Mouse (Mus musculus) thymus, postnatal 25 days (tissue): Measurements from ENCODE around the gene 9830107B12Rik.
"Not testable (repeated sequence)": the region's sequence is repeated elsewhere in the genome, so short reads cannot be mapped to it uniquely, and the experiment has no call there.

Experiments used
- DNase-seq: peaks from one replicate; pipeline ENCODE4 v3.0.0; 2022

The 9830107B12Rik gene

DNA sequence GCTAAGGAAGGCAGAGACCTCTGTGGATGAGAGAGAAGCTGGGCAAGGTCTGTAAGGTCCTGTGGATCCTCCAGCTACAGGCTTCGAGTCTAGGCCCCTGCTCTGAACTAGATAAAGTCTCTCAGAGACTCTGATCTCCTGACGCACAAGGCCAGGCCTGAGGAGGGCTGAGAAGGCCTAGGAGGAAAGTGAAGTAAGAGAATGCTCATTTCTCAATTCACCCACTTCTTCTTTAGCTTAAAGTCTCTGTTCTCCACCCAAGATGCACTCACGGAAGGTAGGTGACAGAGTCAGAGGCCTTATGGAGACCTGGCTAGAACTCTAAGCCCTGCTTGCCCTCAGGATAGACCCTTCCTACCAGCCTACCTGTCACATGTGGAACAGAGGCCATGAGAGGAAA, at the start of gene 9830107B12Rik:
9830107B12Rik (minus strand) TSS at position 149 of the 400 bp plus-strand sequence.
- DNase-seq = no peak

DNA sequence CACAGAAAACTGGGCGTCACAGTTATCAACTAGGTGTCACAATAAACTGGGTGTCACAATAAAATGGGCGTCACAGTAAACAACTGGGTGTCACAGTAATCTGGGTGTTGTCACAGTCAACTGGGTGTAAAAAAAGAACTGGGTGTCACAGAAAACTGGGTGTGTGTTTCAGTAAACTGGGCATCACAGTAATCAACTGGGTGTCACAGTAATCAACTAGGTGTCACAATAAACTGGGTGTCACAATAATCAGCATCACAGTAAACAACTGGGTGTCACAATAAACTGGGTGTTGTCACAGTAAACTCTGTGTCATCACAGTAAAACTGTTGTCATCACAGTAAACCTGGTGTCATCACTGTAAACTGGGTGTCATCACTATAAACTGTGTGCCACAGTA, 46.3 kb upstream of the 9830107B12Rik start:
- no peak for DNase-seq

DNA sequence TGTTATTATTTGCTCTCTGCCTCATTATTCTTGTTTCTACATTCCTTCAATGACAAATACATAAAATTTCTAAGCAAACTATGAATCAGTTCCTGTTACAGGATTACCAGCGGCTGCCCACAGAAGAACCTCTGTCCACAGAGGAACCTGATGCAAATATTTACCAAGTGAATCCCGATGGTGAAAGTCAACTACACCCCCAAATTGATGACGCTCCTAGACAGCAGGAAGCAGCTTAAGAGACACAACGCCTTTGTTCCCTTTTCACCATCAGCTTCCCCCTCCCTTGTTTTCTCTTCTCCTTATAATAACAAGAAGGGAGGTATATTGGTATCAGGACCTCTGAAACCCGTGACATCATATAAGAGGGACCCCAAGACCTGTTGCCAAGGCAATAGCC, 39.2 kb upstream of the 9830107B12Rik start:
- DNase-seq = no peak

DNA sequence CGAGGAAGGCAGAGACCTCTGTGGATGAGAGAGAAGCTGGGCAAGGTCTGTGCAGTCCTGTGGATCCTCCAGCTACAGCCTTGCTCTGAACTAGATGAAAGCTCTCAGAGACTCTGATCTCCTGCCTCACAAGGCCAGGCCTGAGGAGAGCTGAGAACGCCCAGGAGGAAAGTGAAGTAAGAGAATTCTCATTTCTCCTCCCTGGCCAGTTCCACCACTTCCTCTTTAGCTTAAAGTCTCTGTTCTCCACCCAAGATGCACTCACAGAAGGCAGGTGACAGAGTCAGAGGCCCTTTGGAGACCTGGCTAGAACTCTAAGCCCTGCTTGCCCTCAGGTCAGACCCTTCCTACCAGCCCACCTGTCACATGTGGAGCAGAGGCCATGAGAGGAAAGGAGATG, 21.0 kb upstream of the 9830107B12Rik start, which contains the start of gene A530064D06Rik:
A530064D06Rik (minus strand) TSS at position 173 of the 400 bp plus-strand sequence.
- DNase-seq = not testable (repeated sequence)

DNA sequence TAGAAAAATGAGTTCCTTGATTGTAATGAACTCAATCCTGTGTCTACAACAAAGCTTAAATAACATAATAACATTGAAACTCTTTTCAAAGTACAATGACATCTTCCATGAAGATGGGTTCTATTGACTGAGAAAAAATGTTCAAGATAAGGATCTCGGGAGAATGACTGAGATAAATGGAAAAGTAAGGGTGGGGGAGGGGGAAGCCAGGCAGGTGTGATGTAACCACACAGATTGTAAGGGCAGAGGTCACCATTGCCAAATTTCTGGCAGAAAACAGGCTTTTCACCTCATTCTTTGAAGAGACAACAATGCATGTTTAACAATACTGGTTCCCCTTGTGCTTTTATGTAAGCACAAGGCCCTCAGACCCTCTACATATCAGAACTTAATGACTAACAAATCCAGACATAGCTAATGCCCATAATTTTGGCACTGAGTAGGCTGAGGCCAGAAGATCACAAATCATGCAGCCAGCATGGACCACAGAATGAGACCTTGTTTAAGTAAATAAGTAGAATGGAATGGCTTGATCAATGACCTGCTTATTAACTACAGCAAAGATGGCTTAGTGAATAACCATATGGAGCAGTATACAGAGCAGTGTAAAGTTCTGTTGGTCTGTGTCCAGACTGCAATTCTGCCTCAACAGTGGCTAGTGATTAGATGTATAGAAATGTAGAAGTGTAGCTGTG, 11.5 kb upstream of the 9830107B12Rik start:
- no peak for DNase-seq

DNA sequence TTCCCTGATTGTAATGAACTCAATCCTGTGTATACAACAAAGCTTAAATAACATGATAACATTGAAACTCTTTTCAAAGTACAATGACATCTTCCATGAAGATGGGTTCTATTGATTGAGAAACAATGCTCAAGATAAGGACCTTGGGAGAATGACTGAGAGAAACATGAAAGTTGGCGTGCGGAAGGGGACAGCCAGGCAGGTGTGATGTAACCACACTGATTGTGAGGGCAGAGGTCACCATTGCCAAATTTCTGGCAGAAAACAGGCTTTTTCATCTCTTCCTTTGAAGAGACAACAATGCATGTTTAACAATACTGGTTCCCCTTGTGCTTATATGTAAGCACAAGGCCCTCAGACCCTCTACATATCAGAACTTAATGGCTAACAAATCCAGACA, 13.3 kb downstream of the 9830107B12Rik start:
- no peak for DNase-seq

DNA sequence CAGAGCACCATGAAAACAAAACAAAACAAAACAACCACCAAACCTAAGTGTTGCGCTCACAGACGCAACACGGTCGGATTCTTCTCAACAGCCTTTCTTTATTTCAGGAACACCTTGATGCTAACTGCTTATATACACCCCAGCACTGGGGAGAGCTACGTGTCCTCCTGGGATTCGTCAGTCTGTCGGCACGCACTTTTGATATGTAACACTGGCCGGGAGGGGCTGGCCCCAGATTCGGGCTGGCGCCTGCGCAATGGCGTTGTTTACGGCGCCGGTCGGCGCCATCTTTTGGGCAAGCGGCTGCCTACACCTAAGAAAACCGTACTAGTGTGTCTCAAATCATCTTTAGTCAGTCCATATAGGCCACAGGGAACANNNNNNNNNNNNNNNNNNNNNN, 25.6 kb downstream of the 9830107B12Rik start:
- no peak for DNase-seq

DNA sequence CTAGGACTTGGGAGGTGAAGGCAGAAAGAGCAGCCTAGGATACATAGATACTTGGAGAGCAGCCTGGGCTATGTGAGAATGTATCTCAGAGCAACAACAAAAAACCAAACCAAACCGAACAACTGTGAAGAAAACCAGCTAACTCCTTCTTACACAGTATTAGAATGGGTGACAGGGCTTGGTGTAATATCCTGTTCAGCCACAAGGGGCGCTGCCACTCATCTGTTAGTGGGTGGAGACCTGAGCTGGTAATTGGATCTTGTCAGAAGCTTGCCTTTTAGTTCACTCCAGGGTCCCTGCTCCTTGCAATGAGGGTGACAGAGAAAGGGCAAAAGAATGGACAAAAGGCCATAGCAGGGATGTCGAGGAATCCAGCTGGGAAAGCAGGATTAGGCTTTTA, 26.4 kb downstream of the 9830107B12Rik start:
- DNase-seq = peak; percentile 77

DNA sequence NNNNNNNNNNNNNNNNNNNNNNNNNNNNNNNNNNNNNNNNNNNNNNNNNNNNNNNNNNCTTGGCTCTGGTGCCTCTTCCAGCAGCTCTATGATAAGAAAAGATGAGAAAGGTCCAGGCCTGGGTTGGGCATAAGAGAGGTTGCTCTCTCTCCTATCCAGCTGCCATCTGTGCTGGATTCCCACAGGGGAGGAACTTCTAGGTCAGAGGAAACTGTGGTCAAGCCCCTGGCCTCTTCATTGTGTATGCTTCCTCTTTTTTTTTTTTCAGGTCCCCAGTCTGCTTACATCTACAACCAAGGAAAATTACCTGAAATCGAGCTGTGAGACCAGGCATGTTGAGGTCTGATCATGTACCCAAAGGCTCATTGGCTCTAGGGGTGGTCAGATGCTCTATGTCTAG, 27.5 kb downstream of the 9830107B12Rik start:
- DNase-seq = no peak

DNA sequence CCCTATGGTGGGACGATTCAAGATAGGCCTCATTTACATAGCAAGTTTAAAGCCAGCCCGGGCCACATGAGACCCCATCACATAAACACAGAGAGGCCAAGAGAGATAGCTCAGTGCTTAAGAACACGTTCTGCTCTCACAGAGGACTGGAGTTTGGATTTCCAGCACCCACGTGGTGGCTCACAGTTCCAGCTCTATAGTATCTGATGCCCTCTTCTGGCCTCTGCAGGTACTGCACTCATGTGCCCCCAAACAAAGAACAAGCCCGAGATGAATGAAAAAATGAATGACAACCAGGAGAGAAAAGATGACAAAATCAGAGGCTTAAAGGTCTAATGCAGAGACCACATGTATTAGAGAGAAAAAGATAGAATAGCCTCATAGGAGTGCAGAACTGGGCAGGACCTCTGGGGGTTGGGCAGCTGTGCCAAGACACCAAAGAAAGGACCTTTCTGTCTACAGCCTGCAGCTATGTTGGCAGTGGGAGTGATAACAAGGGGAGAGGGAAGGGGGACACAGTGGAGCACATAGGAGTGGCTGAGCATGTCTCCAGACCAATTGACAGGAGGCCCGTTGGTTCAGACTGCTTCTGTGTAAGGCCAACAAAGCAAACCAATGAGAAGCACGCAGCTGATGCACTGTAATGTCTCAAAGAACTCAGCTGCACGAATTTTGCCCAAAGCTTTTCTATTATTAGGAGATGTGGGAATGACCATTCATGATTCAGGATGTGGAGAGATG, 35.4 kb downstream of the 9830107B12Rik start:
- peak; percentile 56 for DNase-seq

DNA sequence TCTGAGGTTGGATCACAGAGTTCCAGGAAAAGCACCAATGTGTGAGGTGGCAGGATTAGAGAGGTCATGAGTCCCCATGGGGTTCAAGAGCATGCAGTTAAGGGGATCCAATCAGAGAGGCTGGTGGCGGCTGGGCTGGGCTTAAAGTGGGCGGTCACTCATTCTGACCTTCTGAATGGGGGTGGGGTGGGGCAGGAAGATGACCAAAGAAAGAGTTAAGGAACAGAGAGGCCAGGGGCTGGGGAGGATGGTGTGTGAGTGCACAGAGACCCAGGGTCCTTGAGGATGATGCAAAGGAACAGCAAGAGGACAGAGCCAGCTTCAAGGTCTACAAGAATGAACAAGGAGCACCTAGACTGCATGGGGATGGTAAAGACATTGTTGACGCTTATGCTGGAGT, 37.5 kb downstream of the 9830107B12Rik start:
- no peak for DNase-seq

DNA sequence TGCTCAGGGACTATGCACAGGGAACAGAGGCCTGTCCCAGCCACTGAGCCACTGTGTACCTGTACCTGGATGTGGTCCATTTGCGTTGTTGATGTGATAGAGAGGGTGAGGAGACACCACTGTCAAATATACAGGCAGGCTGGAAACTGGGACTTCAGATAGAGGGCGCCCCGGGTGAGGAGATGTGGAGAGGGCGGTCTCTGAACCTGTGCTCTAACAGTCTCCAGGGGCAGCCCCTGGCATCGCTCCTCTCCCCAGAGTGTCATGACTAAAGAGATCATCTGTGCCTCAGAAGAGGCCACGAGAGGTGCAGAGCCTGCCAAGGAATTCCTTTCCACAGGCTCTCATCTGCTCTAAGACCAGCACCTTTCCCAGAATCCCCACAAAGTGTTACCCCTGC, 38.2 kb downstream of the 9830107B12Rik start:
- DNase-seq = no peak

DNA sequence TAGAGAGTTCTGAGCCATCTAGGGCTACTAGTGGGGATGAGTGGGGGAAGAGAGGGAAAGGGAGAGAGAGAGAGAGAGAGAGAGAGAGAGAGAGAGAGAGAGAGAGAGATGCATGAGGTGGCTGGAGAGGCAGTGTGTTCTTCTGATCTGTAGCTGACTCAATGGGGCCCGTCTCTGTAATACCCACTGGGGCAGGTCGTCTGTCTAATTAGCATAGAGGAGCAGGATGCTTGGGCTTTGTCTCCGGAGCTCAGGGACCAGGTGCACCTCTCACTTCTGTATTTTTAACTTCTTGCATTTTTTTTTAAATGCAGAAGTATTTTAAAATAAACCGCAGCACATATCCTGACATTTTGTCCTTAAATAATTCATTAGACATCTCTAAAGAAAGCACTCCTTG, 38.7 kb downstream of the 9830107B12Rik start:
- DNase-seq = no peak

DNA sequence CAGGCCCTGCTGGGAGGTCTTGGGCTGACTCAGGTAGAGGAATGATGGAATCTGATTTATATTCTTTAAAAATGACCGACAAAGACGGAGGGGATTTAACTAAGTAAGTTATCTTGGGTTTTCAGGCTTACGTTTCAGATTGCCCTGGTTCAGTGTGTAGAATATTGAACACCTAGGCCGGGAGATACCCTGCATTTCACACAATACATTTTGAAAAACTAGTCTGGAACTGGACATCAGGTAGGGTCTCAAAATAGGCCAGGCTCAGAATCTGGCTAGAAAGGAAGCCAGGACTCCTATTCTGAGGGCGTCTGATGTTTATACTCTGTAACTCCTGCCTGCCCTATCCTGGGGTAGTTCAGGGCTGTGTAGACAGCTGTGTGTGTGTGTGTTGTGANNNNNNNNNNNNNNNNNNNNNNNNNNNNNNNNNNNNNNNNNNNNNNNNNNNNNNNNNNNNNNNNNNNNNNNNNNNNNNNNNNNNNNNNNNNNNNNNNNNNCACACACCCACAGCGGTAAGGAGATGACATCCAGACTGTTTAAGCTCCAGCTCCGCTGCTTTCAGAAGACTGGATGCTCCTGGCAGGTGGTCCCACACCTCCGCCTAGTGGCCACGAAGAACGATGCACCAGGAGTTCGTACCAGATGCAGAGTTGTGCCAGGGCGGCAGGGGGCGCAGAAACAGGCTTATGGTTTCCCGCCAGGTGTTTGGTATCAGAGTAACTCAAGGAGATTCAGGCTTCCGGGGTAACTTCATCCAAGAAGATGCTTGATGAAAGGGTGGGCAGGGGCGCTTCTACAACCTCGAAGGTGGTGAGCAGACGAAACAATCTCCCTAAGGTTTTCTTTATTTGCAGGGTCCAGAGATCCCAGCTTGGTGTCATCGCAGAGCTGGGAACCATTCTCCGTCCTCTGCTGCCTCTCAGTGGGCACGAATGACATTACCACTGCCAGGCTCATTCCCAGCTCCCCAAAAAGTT, 45.3 kb downstream of the 9830107B12Rik start:
- peak; percentile 90 for DNase-seq

DNA sequence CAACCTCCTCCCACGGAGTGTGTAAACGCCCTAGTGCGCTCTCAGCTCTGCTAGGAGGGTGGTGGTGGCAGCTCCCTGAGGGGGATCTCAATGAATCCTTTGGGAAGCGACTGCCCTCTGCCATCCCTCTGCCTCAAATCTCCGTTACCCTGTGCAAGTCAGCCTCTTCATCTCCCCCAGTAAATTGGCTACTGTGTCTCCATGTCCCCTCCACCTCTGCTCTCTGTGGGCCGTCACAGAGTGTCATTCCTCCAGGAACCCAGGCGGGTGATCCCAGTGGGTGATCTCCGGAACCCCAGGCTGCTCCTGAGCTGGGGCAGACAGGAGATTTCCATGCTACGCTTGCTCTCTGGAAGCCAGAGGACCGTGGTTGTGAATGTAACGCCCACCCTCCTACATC, 46.8 kb downstream of the 9830107B12Rik start:
- DNase-seq = no peak

DNA sequence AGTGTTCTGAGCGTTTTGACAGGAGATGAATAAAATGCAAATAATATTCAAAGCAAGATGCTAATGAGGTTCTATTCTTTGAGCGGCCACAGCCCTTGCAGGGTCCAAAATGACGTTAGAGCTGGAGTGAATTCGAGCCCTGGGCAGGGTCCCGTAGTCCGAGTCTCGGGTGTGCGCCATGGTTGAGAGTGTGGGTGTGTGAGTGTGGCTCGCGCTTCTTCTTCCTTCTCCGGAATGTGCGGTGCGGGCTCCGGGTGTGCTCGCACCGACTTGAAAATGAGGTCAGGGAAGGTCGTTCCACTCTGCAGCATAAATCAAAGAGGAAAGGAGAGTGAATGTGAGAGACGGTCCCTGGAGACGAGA, 47.6 kb downstream of the 9830107B12Rik start:
- DNase-seq = no peak

DNA sequence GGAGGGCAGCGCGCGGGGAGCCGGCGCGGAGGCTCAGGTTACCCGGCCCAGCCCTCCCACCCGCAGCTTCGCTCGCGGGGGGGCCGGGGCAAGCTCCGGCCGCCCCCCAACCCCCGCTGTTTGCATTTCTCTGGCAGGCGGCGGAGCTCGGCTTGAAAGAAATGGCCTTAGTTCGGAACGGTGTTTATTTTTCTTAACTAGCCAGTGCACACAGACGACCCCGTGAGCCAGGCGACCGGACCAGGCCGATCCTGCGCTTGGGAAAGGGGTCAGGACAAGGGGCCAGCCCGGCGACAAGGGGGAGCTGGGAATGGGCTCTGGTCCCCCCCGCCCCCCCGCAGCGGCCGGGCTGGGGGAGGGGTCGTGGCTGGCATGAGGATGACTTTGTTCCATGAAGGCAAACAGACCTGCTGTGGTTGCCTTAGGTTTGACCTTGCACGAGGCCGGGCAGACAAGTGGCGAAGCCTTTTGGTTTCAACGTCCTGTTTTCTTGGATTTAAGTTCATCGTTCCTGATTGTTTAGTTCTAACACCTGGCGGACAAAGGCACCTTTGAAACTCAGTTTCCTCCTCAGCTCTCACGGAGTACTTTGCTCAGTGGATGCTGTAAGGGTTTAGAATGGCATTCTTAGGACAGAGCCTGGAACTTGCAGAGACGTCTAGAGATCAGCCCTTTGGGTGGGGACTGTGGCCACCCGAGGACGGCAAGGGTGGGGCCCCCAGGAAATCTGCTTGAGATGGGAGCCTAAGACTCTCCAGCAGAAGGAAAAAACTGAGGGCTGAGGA, 48.1 kb downstream of the 9830107B12Rik start:
- DNase-seq = no peak

DNA sequence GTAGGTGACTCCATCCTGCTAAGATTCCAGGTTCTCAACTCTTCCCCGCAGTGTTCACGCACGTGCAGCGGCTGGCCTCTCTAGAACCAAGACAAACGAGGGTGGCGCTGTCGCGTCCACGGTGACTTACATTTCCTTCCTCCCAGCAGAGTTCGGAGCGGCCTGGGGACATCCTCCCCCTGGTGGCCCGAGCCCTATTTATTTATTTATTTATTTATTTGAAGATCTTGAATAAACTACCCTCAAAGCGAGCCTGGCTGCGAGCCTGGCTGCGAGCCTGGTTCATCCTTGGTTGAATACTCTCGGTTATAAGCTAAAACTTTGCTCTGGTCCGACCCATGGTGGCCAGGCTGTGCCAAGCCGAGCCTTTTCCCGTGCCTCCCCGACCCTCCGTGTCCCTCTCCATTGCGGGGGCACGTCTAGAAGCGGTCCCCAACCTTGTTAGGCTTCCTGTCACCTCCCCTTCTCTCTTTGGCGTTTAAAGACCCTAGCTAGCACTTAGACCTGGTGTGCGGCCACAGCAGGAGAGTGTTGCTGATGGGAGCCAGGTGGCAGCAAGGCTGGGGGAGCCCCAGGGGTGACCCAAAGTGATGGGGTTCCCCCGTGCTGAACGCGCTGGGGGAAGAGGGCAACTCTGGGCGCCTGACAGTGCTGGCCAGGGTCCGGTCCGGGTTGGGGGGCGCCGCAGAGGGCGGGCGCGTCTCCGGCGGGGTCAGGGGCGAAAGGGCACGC, 48.9 kb downstream of the 9830107B12Rik start:
- peak; percentile 50 for DNase-seq

DNA sequence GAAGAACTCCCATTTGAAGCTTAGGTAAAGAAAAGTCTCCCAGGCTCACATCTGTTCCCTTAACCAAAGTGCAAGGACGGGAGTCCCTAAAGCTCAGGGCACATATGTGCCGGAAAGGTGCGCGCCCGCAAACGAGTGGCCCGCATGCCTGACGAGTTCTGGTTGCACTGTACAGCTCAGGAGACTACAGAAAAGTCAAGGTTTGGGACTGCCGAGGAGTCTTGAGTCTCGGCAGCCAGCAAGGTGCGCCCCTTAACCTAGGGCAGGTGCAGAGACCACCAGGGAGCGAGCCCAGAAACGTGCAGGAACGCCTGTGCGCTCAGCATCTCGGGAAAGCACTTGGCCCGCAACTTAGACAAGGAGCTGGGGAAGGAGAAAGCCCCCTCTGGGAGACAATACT, 49.7 kb downstream of the 9830107B12Rik start:
- no peak for DNase-seq

DNA sequence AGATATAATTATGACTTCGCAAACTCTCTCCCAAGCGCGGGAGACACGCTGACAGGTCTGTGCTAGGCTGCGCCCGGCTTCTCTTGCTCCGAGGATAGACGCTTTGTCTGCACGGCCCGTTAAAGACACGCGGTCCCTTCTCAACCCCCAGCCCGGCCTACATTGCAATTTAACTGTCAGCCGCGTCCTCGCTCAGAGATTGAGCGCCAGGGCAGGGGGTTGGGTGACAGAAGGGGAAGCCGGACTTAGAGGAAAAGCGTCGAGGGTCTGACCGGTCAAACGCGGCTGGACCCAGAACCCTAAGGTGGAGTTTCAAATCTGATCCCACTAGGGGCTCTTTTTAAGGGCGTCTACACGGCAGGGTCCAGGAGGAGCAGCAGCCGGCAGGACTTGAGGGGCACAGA, 50.3 kb downstream of the 9830107B12Rik start:
- no peak for DNase-seq

DNA sequence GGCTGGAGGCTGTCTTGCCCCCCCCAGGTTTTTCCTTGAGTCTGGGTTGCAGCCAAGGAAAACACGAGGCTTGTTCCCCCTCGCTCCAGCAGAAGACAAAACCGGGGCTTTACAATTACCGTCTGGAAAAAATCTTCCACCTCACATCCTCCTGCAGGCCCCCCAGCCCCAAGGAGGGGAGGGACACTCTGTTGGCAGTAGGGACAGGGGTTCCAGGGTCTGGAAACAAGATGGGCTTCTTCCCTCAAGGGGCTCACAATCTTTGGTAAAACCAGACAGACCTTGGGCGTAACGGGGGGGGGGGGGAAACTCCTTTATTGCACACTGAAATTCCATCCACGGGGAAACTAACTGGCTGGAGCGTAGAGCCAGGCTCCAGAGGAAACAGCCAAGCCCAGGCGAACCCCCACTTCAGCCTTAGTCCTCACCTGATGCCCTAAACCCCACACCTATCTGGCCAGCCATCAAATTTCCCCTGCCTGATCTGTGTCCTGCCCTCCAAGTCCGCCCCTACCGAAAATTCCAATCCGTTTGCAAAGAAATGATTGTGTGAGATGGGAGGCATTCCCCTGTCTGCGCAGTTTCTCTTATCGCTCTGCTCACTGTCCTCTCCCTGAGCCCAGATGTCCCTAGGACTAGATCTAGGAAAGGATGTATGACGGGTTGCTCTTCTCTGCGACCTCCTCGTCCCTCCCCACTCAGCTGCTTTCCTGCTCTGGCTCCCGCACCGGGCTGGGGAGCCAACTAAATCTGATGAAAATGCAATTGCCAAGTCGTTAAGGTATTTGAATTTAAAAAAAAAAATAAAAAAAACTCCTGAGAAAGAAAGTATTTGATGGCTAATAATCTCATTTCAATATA, 51.0 kb downstream of the 9830107B12Rik start:
- DNase-seq = no peak
